Mouse (Mus musculus) adrenal gland, adult 10 weeks (tissue): ENCODE data around the gene Siah3. TPM values are rescaled to one million over a fixed set of nuclear protein-coding genes. Genes with fewer than 3 reads are reported as not detected.

ENCODE experiments used
- polyA plus RNA-seq: library from polyadenylated mRNA; stranded (reverse); fragments of 350-450 nt; fragmentation: Illumina TruSeq; extraction: RNeasy Lipid Tissue Mini Kit (QIAGEN cat#74804); gene quantifications from one replicate; pipeline ENCODE4 v1.2.3, GENCODE M21; 2014; ENCODE audit warnings: low read depth, low replicate concordance

The Siah3 gene
- polyA plus RNA-seq = 0.12 TPM

DNA sequence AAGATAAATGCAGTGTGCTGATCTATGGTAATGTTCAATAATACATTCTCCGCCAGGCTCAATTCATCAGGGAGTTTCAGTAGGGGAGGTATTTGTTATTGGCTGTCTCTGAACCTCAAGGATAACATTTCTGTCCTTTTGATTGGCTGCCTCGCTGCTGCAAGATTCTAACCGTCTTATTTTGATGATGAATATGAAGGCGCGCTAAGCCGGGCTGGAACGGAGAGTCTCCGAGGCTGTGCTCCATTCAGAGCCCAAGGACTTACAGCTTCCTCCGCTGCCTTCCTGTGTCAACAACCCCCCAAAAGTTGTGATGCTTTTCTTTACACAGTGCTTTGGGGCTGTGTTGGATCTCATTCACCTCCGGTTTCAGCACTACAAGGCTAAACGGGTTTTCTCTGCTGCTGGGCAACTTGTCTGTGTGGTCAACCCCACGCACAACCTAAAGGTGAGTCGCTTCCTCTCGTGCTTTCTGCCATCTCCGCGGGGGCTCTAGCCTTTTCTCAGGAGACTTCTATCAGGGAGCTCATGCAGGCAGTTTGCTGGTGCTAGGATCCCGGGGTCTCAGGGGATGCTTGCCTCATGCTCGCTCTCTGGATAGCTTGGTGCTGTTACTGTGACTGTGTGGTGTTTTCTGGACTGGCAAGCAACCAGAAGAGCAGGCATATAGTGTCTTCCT is at the start of gene Siah3:
Gene Siah3, plus strand, starts transcription at position 240 of the 679 bp plus-strand sequence.

Other genes with a start within 250 kb of the Siah3 start
- not detected for gene Cpb2, start 213.7 kb upstream of the Siah3 start, polyA plus RNA-seq
- 19.9 TPM for gene Zc3h13, start 171.6 kb upstream of the Siah3 start, polyA plus RNA-seq
- gene Spert, start 137.1 kb downstream of the Siah3 start, polyA plus RNA-seq = not detected
- gene Erich6b, start 186.3 kb downstream of the Siah3 start, polyA plus RNA-seq = not detected